Mouse (Mus musculus) ovary, postnatal 14 days (tissue): ENCODE results near the gene Zfp963.

ENCODE experiments used
- DNase-seq: peaks from one replicate; pipeline ENCODE4 v3.0.0; 2022; ENCODE audit warnings: low spot score

Gene Zfp963

DNA sequence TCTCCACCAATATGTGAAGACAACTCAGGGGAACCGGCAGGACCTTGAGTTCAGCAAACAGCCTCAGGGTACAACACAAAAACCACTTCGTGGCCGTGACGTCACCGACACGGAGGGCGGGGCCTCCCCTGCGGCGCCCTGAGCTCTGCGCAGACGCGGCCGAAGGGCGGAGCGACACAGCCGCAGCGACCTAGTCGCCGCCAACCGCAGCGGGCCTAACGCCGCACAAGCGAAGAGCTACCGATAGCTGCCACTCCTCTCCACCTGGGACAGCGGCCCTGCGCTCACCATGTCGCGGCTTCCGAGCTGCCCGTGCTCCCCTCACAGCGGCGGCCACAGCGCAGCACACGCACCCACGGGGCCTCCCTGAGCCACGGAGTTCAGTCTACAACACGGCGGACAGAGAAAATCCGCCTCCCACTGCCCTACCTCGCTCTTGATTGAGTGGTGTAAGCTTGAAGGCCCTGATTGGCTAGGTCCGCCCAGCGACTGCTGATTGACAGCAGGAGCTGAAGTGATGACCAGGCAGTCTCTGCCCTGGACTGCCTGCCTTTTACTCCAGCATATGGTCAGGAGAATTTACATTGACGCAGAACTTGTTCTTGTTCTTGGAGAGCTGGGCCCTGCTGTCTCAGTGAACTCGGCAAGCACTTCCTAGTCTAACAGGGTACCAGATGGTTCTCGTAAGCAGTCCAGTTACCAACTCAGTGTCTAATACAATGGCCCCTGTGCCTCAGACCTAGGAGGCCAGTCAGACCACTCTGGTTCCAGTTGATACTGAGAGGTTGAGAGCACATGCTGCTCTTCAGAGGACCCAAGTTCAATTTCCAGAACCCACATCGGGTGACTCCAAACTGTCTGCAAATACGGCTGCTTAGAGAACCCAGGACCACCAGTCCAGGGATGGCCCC is at the start of gene Zfp963:
TSS of gene Zfp963 (minus strand) at position 427 of the 911 bp plus-strand sequence.
- peak; percentile 93 for DNase-seq

DNA sequence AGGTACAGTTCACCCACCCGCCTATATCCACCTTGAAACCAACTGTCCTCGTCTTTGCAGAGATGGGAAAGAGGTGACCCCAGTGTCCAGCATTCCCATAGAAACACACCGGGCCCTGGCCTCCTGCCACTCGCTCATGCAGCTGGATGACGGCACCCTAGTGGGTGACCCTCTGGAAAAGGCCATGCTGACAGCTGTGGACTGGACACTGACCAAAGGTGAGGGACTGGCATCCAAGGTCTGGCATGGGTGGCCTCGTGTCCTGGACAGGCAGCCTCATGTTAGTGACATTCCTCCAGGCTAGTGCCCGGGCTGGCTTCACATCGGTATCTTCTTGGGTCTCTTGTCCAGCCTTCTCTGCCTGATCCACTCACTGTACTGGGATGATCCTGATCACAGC is 49.5 kb upstream of the Zfp963 start:
- no peak for DNase-seq

DNA sequence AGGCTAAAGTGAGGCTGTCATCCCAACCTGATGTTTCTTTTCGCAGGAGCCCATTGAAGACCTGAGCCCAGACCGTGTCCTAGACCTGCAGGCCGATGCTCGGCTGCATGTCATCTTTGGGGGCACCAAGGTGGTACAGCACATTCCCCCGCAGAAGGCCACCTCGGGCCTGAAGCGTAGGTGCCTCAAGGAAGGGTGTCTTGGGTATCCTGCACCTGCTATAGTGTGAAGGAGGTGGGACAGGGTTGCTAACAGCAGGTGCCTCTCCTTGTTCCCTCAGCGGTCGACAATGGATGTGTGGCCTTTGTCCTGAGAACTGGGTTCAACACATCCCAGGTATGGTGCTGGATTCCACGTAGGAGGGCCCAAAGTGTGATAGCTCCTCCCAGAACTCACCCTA is 47.9 kb upstream of the Zfp963 start:
- no peak for DNase-seq

DNA sequence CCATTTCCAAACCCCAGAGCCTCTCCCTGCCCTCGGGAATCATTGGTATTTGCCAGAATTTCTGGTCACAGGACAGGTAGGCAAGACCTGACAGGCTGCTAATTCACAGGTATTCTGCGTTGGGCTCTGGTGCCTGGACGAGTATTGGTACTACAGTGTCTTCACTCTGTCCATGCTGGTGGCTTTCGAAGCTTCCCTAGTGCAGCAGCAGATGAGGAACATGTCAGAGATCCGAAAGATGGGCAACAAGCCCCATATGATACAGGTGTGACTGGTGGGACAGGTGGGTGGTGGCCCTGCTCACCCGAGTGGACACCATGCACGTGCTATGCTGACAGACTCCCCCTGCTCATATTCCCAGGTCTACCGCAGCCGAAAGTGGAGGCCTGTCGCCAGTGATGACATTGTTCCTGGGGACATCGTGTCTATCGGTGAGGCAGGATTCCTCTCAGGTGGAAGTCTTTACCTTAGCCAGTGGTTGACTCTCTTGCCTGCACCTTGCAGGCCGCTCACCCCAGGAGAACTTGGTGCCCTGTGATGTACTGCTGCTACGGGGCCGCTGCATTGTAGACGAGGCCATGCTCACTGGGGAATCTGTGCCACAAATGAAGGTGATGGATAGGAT is 47.1 kb upstream of the Zfp963 start:
- DNase-seq = no peak

DNA sequence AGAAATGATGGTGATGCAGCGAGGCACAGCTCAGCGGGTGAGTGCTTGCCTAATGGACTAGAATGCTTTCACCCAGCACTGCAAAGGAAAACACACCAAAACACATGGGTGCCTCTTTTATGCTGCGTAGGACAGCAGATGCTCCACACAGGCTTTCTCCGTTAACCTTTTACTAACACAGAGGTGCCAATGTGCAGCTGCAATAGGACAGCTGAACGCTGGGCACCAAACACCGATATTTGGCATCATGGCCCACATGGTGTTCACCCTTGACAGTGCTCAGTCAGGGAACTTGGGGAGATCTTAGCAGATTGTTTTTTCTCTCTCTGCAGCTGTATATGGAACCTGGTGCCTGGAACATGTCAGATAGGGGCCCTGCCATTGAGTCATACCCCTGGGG is 45.1 kb upstream of the Zfp963 start:
- no peak for DNase-seq

DNA sequence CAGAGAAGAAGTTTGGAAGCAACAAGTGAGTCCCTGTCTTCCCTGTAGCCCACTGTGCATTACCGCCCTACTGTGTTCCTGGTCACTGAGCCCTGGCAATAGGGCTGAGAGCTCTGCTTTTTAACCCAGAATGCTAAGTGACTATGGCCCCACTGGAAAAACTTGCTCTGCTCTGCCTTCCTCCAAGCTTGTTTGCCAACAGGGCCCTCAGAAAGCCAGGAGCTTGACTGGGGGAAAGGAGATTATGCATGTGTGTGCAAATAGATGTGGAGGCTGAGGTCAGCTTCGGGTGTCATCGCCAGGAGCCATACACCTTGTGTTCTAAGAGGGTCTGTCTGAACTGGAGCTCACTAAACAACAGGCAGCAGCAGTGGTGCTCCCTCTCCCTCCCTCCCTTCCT is 44.3 kb upstream of the Zfp963 start:
- DNase-seq = no peak

DNA sequence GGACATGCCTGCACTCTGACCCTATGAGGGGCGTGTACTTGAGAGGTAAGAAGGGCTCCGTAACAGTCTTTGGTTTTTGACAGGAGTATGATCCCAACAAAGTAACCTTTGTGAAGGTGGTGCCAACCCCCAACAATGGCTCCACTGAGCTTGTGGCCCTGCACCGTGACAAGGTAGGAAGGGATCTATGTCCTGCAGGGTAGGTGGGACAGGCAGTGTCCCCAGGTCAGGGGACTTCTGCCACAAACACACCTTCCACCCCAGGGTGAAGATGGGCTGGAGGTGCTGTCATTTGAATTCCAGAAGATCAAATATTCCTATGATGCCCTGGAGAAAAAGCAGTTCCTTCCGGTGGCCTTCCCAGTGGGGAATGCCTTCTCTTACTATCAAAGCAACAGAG is 43.9 kb upstream of the Zfp963 start:
- no peak for DNase-seq

DNA sequence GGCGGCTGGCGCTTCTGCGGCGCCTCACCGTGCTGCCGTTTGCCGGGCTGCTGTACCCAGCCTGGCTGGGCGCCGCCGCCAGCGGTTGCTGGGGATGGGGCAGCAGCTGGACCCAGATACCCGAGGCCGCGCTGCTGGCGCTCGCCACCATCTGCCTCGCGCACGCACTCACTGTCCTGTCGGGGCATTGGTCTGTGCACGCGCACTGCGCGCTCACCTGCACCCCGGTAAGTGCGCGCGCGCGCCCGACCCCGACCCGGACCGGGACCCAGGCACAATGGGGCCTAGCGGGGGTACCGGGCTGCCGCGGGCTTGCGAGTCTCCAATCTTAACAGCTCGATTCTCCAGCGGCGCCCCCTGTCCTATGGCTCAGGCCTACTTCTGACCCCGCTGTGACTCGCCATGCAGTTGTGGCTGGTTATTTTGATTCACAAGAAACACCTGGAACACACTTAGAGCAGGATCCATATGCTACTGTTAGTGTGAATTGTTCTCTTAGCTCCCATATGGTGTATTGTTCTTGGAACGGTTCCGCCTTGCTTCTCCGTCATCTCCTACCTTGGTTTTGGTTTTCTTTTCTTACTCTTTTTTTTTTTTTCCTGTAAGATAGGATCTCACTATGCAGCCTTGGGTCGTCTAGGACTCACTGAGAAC is 41.8 kb upstream of the Zfp963 start:
- DNase-seq = peak; percentile 25

DNA sequence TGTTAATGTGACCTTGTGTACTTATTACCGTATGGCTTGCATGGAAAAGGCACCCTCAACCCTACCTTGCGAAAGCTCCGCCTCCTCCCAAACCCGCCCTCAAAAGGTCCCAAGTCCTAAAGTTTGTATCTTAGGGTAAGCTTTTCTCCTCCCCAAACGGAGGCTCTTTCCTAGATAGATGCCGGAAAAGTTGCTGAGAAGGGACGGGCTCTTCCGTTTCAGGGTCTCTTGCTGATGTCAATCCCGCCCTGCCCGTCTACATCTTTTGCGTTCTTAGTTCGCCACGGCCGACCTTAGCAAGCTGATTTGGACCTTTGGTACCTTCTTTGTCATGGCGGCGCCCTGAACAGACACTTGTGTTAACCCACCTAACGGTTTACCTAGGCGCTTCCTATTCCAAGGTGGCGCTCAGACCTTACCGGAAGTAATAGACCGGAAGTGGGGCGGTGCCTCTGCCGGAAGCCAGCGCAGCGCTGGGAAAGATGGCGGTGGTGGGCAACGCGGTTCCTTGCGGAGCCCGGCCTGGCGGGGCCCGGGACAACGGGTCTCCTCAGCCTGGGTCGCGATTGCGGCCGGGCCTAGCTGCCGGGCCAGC is 41.1 kb upstream of the Zfp963 start, which contains the start of the genes Atp13a1 and Zfp866:
TSS of gene Atp13a1 (plus strand) at position 391 of the 595 bp plus-strand sequence.
TSS of gene Zfp866 (minus strand) at position 406 of the 595 bp plus-strand sequence.
- DNase-seq = peak; percentile 80

DNA sequence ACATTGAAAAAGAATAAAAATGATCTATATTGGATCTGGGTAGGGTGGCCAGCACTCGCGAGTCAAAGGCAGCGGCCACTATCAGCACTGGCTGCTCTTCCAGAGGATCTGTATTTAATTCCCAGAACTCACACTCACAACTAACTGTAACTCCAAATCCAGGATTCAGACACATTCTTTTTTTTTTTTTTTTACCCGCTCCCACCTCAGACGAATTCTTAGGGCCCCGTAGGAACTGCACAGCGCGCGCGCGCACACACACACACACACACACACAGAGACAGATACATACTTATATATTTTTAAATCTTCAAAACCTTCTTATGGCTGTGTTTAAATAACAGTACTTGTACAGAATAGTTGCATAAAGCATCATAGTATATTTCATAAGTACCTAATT is 40.6 kb upstream of the Zfp963 start:
- DNase-seq = no peak

DNA sequence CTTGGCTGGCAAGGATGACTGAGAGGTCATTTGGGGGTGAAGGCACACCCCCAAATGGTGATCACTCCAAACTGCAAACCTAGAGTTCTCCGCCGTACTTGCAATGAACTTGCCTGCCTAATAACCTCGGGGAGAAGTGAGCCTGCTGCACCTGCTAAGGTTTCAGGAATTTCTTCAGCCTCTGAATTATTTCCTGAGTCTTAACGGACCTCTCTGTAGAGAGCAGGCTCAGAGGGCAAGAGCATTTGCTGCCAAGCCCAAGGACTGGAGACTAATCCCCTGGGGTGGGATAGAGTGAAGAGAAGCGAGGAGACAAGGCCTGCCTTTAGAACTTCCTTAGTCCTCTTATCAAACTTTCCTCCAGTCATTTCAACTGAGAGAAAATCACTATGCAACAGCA is 40.0 kb upstream of the Zfp963 start:
- DNase-seq = no peak

DNA sequence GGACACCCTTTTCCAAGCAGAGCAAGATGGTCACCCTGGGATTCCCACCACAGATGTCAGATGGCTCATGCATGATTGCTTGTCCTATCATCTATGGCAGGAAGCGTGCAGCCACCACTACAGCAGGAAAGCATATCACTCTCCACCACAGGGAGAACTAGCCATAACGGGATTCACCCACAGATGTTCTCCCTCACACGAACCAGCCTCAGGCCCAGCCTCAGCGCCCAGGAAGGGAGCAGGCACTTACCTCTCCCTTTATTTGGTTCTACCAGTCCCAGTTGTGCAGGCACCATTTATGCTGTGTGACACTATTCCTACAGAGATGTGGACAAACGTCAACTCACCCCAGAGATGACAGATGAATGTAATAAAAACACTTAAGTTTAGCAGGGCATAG is 39.3 kb upstream of the Zfp963 start:
- no peak for DNase-seq

DNA sequence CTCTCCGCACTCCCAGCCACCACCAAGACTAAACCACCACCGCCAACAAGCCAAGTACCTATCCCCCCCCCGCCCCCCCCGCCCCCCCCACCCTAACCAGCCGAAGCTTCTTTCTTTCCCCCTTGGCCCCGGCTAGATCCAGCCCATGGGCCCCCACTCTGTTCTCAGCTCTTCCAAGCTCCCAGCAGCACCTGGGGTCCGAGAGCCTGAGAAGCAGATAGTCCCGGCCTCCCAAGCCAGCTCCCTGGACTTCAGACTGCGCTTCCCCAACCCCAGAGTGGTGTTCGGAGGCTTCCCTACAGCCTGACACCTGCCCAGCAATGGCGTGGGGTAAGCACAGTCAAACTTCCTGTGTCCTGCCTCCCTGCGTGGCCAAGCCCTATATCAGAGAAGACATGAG is 27.3 kb upstream of the Zfp963 start:
- no peak for DNase-seq

DNA sequence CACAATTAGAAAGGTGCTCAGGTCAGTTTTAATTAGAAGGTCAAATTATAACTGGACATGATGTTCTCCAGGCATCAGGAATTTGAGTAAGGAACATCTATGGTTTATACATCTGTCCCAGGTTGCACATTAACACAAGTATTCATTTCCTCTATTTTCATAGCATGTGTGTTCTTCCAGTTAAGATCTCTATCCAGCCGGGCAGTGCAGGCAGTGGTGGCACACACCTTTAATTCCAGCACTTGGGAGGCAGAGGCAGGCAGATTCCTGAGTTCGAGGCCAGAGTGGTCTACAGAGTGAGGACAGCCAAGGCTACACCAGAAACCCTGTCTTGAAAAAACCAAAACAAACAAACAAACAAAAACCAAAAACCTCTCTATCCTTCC is 25.4 kb upstream of the Zfp963 start:
- no peak for DNase-seq

DNA sequence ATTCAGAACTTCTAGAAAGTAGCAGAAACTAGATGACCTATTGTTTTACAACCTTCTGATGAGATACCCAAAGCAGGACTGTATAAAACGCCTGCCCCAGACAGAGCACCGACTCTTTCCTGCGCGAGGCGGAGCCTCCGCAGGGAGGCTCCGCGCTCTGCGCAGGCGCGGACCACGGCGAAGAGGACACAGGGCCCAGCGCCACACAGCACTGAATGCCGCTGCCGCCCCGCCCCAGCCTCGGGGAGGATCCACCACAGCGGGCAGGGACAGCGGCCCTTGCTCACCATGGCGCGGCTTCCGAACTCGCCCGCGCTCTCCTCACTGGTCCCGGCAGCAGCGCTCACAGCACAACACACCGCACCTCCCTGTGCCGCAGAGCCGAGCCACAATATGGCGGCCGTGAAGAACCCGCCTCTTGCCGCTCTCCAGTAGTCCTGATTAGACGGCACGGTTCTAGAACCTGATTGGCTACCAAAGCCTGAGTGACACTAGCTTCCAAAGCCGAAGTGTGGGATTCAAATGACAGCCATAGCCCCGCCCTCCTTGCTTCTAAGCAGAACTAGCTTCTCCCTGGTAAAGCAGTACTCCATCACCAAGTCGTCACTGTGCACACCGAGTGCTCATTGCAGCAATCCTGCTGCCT is 24.9 kb upstream of the Zfp963 start, which contains the start of gene Gm20422:
TSS of gene Gm20422 (minus strand) at position 384 of the 646 bp plus-strand sequence.
- DNase-seq = peak; percentile 61

DNA sequence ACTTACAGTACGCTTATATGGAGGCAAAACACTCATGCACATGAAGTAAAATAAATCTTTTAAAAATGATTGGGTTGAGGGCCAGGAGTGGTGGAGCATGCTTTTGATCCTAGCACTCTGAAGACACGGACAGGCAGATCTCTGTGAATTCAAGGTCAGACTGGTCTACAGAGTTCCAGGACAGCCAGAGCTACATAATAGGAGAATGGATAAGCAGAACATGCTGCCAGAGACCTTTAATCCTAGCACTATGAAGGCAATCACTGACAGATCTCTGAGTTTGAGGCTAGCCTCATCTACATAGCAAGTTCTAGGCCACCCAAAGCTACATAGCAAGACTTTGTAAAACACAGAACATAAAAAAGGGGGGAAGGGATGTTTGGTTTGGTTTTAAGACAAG is 22.3 kb upstream of the Zfp963 start:
- no peak for DNase-seq

DNA sequence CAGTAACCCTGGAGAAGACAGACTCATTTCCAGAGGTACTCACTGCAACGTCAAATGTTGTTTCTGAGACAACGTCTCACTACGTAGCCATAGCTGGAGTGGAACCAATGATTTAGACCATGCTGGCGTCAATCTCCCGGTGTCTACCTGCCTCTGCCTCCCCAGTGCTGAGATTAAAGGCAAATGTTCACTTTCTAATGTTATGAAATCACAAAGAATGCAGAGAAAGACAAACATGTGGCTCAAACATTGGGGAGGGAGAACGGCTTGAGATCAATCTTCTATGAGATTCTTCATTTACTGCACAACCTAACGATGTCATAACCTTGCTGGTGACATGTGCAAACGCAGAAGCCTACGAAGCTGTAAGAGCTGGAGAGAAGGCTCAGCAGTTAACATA is 21.5 kb upstream of the Zfp963 start:
- no peak for DNase-seq

DNA sequence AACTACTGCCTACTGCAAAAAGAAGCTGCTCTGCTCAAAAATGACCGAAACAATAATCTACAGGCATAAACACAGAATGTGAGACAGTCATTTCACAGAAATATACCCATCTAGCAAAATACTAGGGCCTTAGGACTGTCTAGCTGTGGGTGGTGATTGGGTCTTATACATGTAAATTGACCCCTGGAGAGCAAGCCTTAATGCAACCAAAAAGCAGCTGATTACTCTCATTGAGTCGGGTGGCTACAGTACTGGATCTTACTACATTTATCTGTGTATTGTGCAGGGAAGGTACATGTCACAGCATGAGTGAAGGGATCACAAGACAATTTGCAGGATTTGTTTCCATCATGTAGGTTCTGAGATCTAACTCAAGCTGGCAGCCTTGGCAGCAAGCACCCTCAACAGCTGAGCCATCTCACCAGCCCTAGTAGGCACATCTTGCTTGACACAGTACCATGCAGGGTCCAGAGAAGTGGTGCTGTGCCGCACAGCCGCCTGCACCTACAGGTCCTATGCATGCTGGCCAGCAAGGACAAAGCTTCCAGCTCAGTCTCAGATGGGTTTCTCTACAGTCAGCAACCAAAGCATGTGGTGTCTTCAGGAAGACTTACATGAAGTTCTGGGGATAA is 12.2 kb upstream of the Zfp963 start:
- no peak for DNase-seq

DNA sequence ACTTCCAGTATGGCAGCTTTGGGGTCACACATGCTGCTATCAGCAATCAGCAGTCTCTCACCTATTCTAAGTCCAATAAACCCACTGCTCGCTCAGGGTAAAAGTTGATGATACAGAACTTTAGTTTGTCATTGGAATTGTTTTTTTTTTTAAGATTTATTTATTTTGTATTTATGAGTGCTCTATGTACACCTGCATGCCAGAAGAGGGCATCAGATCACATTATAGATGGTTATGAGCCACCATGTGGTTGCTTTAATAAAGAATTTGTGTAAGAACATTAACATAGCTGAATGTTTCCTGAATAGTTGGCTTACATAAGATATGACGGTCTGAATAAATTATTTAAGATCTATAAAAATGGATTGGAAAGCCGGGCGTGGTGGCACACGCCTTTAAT is 8.5 kb upstream of the Zfp963 start:
- DNase-seq = no peak

DNA sequence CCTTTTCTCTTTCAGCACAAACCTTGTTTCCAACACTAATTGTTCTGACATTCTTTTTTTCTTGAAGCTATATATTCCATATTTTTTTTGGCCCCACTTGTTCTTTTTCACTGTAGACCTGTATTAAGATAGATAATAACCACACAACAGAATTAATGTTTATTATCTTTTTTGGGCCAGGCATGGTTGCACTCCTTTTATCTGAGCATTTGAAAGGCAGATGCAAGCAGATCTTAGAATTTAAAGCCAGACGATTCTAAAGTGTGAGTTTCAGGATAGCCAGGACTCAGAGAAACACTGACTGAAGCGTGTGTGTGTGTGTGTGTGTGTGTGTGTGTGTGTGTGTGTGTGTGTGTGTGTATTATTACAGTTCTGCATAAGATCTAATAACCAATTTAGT is 2.7 kb upstream of the Zfp963 start:
- no peak for DNase-seq

DNA sequence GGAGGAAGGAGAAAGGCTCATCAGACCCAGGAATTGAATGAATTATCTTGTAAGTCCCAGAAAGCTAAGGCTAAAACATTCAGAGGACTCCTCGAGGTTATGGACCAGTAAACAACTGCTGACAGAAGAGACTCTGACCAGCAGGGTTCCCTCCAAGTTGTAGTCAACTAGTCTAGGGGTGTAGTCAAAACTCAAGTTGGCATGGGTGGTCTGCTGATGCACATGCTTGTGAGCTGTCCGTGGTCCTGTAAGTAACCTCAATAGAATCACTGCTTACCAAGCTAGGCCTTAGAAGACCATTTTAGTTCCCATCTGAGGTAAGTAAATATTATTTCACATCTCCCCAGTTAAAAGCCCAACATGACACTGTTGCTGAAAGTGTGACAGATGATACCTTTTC is 8.5 kb downstream of the Zfp963 start:
- DNase-seq = no peak
